Mouse (Mus musculus) MEL (cell line): ENCODE results near the gene Itpr3. TPM values are rescaled to one million over a fixed set of nuclear protein-coding genes. Genes with fewer than 3 reads are reported as not detected.

Source experiments
- DNase-seq: peaks from one replicate; pipeline ENCODE4 v3.0.0; 2011; ENCODE audit warnings: low read depth, low spot score
- H3K27ac ChIP-seq: 2 replicates; pipeline ENCODE4 v1.5.1; 2012; ENCODE audit warnings: low read depth, mild to moderate bottlenecking, control low read depth, low read length, moderate library complexity; ENCODE audit not compliant: control insufficient read depth
- H3K27me3 ChIP-seq, 2 experiments: fragments of 150-350 bp in 1 of 2; sonication (generic) in 1 of 2; 2 replicates each; pipeline ENCODE4 v1.6.1; 2012; ENCODE audit warnings: low read length in 2 of 2, mild to moderate bottlenecking in 2 of 2, improper control_type of control experiment in 1 of 2, moderate library complexity in 1 of 2; ENCODE audit not compliant: insufficient read depth in 2 of 2, control insufficient read depth in 1 of 2
- H3K36me3 ChIP-seq, 2 experiments: 2 replicates each; pipeline ENCODE4 v1.6.1; 2012 to 2014; ENCODE audit warnings: low read length in 2 of 2, improper control_type of control experiment in 1 of 2, inconsistent platforms in 1 of 2, mild to moderate bottlenecking in 1 of 2; ENCODE audit not compliant: insufficient read depth in 2 of 2, control insufficient read depth in 1 of 2
- H3K4me1 ChIP-seq, 2 experiments: fragments of 150-350 bp in 1 of 2; sonication (generic) in 1 of 2; 2 replicates each; pipeline ENCODE4 v1.6.1; 2012; ENCODE audit warnings: low read length in 2 of 2, improper control_type of control experiment in 1 of 2, mild to moderate bottlenecking in 1 of 2; ENCODE audit not compliant: insufficient read depth in 2 of 2, control insufficient read depth in 1 of 2
- H3K4me3 ChIP-seq, 2 experiments: fragments of 150-350 bp in 1 of 2; sonication (generic) in 1 of 2; 2 replicates each; pipeline ENCODE4 v1.5.1; 2012; ENCODE audit warnings: low read depth in 2 of 2, low read length in 2 of 2, mild to moderate bottlenecking in 2 of 2, moderate library complexity in 2 of 2, control low read depth in 1 of 2, improper control_type of control experiment in 1 of 2; ENCODE audit not compliant: control insufficient read depth in 1 of 2, insufficient read depth in 1 of 2
- H3K79me2 ChIP-seq: 2 replicates; pipeline ENCODE4 v1.6.1; 2012; ENCODE audit warnings: mild to moderate bottlenecking, low read length, moderate library complexity; ENCODE audit not compliant: control insufficient read depth, poor library complexity, insufficient read depth
- H3K9ac ChIP-seq: 2 replicates; pipeline ENCODE4 v1.6.1; 2012; ENCODE audit warnings: low read depth, mild to moderate bottlenecking, control low read depth, low read length, moderate library complexity; ENCODE audit not compliant: control insufficient read depth, poor library complexity, severe bottlenecking
- H3K9me3 ChIP-seq: fragments of 150-350 bp; sonication (generic); replicated peaks from 2 replicates; pipeline ENCODE4 v1.6.1; 2012; ENCODE audit warnings: mild to moderate bottlenecking, low read length, improper control_type of control experiment, moderate library complexity; ENCODE audit not compliant: insufficient read depth
- CHD2 ChIP-seq: IDR thresholded peaks from 2 replicates; pipeline ENCODE4 v1.6.1; 2011; ENCODE audit warnings: low read length, improper control_type of control experiment
- CTCF ChIP-seq, 3 experiments: IDR thresholded peaks in 2 of 3; conservative IDR thresholded peaks in 1 of 3; 2 replicates each; pipeline ENCODE4 v1.5.1; 2011 to 2012; ENCODE audit warnings: low read length in 3 of 3, low read depth in 2 of 3, mild to moderate bottlenecking in 2 of 3, improper control_type of control experiment in 1 of 3, inconsistent platforms in 1 of 3, mixed read lengths in 1 of 3, moderate library complexity in 1 of 3; ENCODE audit not compliant: control insufficient read depth in 1 of 3, insufficient read depth in 1 of 3, poor library complexity in 1 of 3, severe bottlenecking in 1 of 3
- EP300 ChIP-seq, 2 experiments: IDR thresholded peaks; 2 replicates each; pipeline ENCODE4 v1.6.1; 2011; ENCODE audit warnings: improper control_type of control experiment in 2 of 2, low read length in 2 of 2, low read depth in 1 of 2, mild to moderate bottlenecking in 1 of 2
- GABPA ChIP-seq: IDR thresholded peaks from 2 replicates; pipeline ENCODE4 v1.6.1; 2012; ENCODE audit warnings: low read depth, mild to moderate bottlenecking, inconsistent platforms, low read length, improper control_type of control experiment, moderate library complexity
- JUND ChIP-seq: IDR thresholded peaks from 2 replicates; pipeline ENCODE4 v1.6.1; 2011; ENCODE audit warnings: low read depth, mild to moderate bottlenecking, improper control_type of control experiment, low read length
- MAFK ChIP-seq: IDR thresholded peaks from 2 replicates; pipeline ENCODE4 v1.6.1; 2011; ENCODE audit warnings: low read depth, mild to moderate bottlenecking, low read length, improper control_type of control experiment, borderline replicate concordance
- MEF2A ChIP-seq: IDR thresholded peaks from 2 replicates; pipeline ENCODE4 v1.6.1; 2014; ENCODE audit warnings: low read depth, mild to moderate bottlenecking, inconsistent platforms, low read length, improper control_type of control experiment; ENCODE audit not compliant: poor library complexity, insufficient replicate concordance, severe bottlenecking; ENCODE audit errors: extremely low read depth
- MYC ChIP-seq: IDR thresholded peaks from 2 replicates; pipeline ENCODE4 v1.6.1; 2011; ENCODE audit warnings: low read depth, mild to moderate bottlenecking, low read length, improper control_type of control experiment, moderate library complexity
- NRF1 ChIP-seq: IDR thresholded peaks from 2 replicates; pipeline ENCODE4 v1.6.1; 2014; ENCODE audit warnings: low read depth, mild to moderate bottlenecking, inconsistent platforms, low read length, improper control_type of control experiment, moderate library complexity; ENCODE audit not compliant: poor library complexity, insufficient read depth, severe bottlenecking
- POLR2A ChIP-seq, 2 experiments: IDR thresholded peaks; 2 replicates each; pipeline ENCODE4 v1.6.1; 2011 to 2012; ENCODE audit warnings: low read length in 2 of 2, mild to moderate bottlenecking in 2 of 2, control low read depth in 1 of 2, improper control_type of control experiment in 1 of 2, low read depth in 1 of 2, moderate library complexity in 1 of 2; ENCODE audit not compliant: control insufficient read depth in 1 of 2, insufficient read depth in 1 of 2, poor library complexity in 1 of 2
- RAD21 ChIP-seq: IDR thresholded peaks from 2 replicates; pipeline ENCODE4 v1.6.1; 2011; ENCODE audit warnings: mild to moderate bottlenecking, low read depth, low read length, improper control_type of control experiment
- SIN3A ChIP-seq: IDR thresholded peaks from 2 replicates; pipeline ENCODE4 v1.6.1; 2012; ENCODE audit warnings: low read length, improper control_type of control experiment, inconsistent platforms
- UBTF ChIP-seq: IDR thresholded peaks from 2 replicates; pipeline ENCODE4 v1.6.1; 2012; ENCODE audit warnings: low read depth, mild to moderate bottlenecking, inconsistent platforms, low read length, improper control_type of control experiment, moderate library complexity, borderline replicate concordance; ENCODE audit not compliant: insufficient read depth
- USF2 ChIP-seq, 2 experiments: IDR thresholded peaks; 2 replicates each; pipeline ENCODE4 v1.6.1; 2011 to 2012; ENCODE audit warnings: improper control_type of control experiment in 2 of 2, low read length in 2 of 2, borderline replicate concordance in 1 of 2, inconsistent platforms in 1 of 2, low read depth in 1 of 2, mild to moderate bottlenecking in 1 of 2; ENCODE audit not compliant: insufficient read depth in 1 of 2
- ZC3H11A ChIP-seq: IDR thresholded peaks from 2 replicates; pipeline ENCODE4 v1.6.1; 2012; ENCODE audit warnings: low read depth, mild to moderate bottlenecking, inconsistent platforms, low read length, improper control_type of control experiment
- ZKSCAN1 ChIP-seq: IDR thresholded peaks from 2 replicates; pipeline ENCODE4 v1.6.1; 2012; ENCODE audit warnings: low read depth, mild to moderate bottlenecking, inconsistent platforms, low read length, improper control_type of control experiment, moderate library complexity
- ZMIZ1 ChIP-seq: IDR thresholded peaks from 2 replicates; pipeline ENCODE4 v1.6.1; 2012; ENCODE audit warnings: low read depth, mild to moderate bottlenecking, inconsistent platforms, low read length, improper control_type of control experiment, moderate library complexity
- polyA plus RNA-seq, 2 experiments: library from polyadenylated mRNA; stranded (reverse) in 1 of 2; unstranded in 1 of 2; fragments of >175 nt in 1 of 2; fragments of >200 nt in 1 of 2; gene quantifications; 2 replicates each; pipeline versions ENCODE4 v1.2.1 to v1.2.4; 2012; ENCODE audit warnings: low replicate concordance in 2 of 2, low read depth in 1 of 2; ENCODE audit not compliant: insufficient read length in 2 of 2, insufficient read depth in 1 of 2, missing spikeins in 1 of 2
- total RNA-seq: library from RNA; depleted of rRNA; stranded (reverse); fragments of 300-350 nt; gene quantifications from 2 replicates; pipeline ENCODE4 v1.2.3, GENCODE M21; 2012; rRNA removed

Itpr3 gene
- total and polyA plus RNA-seq, 3 experiments: 7.3 to 11.4 TPM; not detected in 1

DNA sequence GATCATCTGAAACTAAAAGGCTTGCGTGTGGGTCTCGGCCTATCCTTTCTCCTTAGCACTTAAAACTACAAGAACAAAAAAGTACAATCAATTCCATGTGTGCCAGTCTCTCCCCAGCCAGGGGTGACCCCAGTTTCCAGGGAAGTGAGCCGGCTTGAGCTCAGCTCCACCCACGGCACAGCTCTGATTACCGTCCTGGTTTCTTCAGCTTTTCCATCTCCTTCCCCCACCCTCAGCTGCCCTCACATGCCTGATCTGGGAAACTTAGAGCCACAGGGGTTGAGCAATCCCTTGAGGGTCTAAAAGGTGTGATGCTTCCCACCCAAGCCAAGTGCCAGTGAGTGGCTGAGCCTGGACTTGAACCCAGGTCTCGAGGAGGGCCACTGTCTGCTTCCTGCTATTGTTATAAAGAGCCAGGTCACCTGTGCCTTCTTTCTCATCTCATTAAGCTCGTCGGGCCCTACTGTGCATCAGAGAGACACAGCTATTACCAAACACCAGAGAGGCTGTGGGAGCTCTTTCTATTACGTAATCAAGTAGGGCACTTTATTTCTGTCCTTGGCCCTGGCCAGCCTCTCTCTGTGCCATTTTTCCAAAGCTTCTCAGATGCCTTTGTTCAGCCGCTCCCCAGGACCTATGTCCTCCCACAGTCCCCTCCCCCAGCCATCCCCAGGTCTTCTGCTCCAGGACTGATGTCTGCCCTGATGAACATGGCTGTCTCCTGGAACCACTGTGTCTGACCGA lies 113.0 kb downstream of the Itpr3 start:
- no peaks in the 10 kb centered on the region; a peak in 1 of 4 replicates for H3K27me3 ChIP-seq
- H3K27ac ChIP-seq: no peak overlapping the region
- H3K9me3 ChIP-seq: no peaks in the 10 kb centered on the region
- H3K4me1 ChIP-seq: no peaks in the 10 kb centered on the region
- no peak overlapping the region for H3K9ac ChIP-seq
- no peak for TF ChIP-seq UBTF
- no peak for TF ChIP-seq MEF2A
- no peak for TF ChIP-seq ZKSCAN1
- no peak for TF ChIP-seq MYC
- TF ChIP-seq GABPA: no peak
- no peak for TF ChIP-seq POLR2A (IDR thresholded peaks at IDR 0.05; ENCODE audit: control insufficient read depth in 1 of 2, insufficient read depth in 1 of 2, low read depth in 1 of 2, low read length in 2 of 2, poor library complexity in 1 of 2)
- TF ChIP-seq NRF1: no peak
- no peak for TF ChIP-seq ZMIZ1
- no peak for TF ChIP-seq RAD21
- no peak for TF ChIP-seq CHD2
- no peak for TF ChIP-seq USF2 (IDR thresholded peaks at IDR 0.05; ENCODE audit: borderline replicate concordance in 1 of 2, insufficient read depth in 1 of 2, low read depth in 1 of 2, low read length in 2 of 2)
- TF ChIP-seq CTCF (IDR thresholded peaks at IDR 0.05 in 2 of 3, conservative IDR thresholded peaks at IDR 0.05 in 1 of 3; ENCODE audit: control insufficient read depth in 1 of 3, insufficient read depth in 1 of 3, low read depth in 2 of 3, low read length in 3 of 3, poor library complexity in 1 of 3, severe bottlenecking in 1 of 3): no peak
- TF ChIP-seq MAFK: no peak
- no peak for TF ChIP-seq EP300 (IDR thresholded peaks at IDR 0.05; ENCODE audit: low read depth in 1 of 2, low read length in 2 of 2)
- no peak for TF ChIP-seq SIN3A
- H3K4me3 ChIP-seq: no peak overlapping the region
- DNase-seq: no peak
- H3K79me2 ChIP-seq: no peaks in the 10 kb centered on the region
- no peaks in the 10 kb centered on the region for H3K36me3 ChIP-seq

DNA sequence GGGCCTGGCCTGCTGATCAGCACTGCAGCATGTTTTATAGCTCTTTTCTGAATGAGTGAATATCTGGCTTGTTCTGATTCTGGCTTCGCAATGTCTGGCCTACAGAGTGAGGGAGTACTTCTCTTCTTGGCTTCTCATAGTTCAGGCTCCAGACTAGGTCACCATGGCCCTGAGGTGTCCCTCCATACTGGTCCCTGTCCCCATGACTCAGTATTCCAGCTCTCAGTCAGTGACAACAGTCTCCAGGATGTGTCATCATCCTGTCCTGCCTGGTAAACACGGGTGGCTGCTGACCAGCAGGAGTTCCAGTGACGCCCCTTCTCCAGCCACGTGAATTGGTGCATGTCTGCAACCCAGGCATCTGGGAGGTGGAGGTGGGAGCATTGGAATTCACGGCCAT lies 114.0 kb downstream of the Itpr3 start:
- no peaks in the 10 kb centered on the region for H3K36me3 ChIP-seq
- no peak overlapping the region for H3K27ac ChIP-seq
- DNase-seq: no peak
- H3K9me3 ChIP-seq: no peaks in the 10 kb centered on the region
- TF ChIP-seq USF2 (IDR thresholded peaks at IDR 0.05; ENCODE audit: borderline replicate concordance in 1 of 2, insufficient read depth in 1 of 2, low read depth in 1 of 2, low read length in 2 of 2) (no peak), ZC3H11A (no peak), JUND (no peak)
- no peaks in the 10 kb centered on the region for H3K4me1 ChIP-seq
- H3K9ac ChIP-seq: no peak overlapping the region
- H3K27me3 ChIP-seq: no peaks in the 10 kb centered on the region; a peak in 1 of 4 replicates
- no peak overlapping the region for H3K4me3 ChIP-seq
- H3K79me2 ChIP-seq: no peaks in the 10 kb centered on the region

Other genes starting within 250 kb of the Itpr3 start
- gene Nkx2-5, start 212.3 kb upstream of the Itpr3 start, total RNA-seq: not detected in 2 replicates
- gene Nkx2-5, start 212.3 kb upstream of the Itpr3 start, polyA plus RNA-seq: not detected
- gene Kifc5b, start 140.2 kb upstream of the Itpr3 start, total RNA-seq: 10.6 and 10.8 TPM in 2 replicates
- gene Kifc5b, start 140.2 kb upstream of the Itpr3 start, polyA plus RNA-seq: 100 to 1,000 TPM in 1 of 2 experiments, 10 to 100 TPM in 1; 45.4 to 111 TPM
- gene Phf1, start 124.3 kb upstream of the Itpr3 start, total RNA-seq: 2.9 and 3.0 TPM in 2 replicates
- gene Phf1, start 124.3 kb upstream of the Itpr3 start, polyA plus RNA-seq: 1 to 10 TPM in 1 of 2 experiments, not detected in 1; 9.5 TPM
- 54.2 and 66.8 TPM in 2 replicates for gene Cuta, start 117.7 kb upstream of the Itpr3 start, total RNA-seq
- 100 to 1,000 TPM in 1 of 2 experiments, not detected in 1; 220 TPM for gene Cuta, start 117.7 kb upstream of the Itpr3 start, polyA plus RNA-seq
- 2.7 TPM in 2 replicates for gene Syngap1, start 116.1 kb upstream of the Itpr3 start, total RNA-seq
- gene Syngap1, start 116.1 kb upstream of the Itpr3 start, polyA plus RNA-seq: 10 to 100 TPM in 1 of 2 experiments, not detected in 1; 24.6 TPM
- 10.9 and 13.4 TPM in 2 replicates for gene Zbtb9, start 84.1 kb upstream of the Itpr3 start, total RNA-seq
- 10 to 100 TPM in 1 of 2 experiments, not detected in 1; 10.7 TPM for gene Zbtb9, start 84.1 kb upstream of the Itpr3 start, polyA plus RNA-seq
- gene Bak1, start 28.3 kb upstream of the Itpr3 start, total RNA-seq: 66.8 and 75.4 TPM in 2 replicates
- gene Bak1, start 28.3 kb upstream of the Itpr3 start, polyA plus RNA-seq: 100 to 1,000 TPM in 1 of 2 experiments, not detected in 1; 150 TPM
- 270 and 329 TPM in 2 replicates for gene Uqcc2, start 76.6 kb downstream of the Itpr3 start, total RNA-seq
- 100 to 1,000 TPM in 1 of 2 experiments, not detected in 1; 176 TPM for gene Uqcc2, start 76.6 kb downstream of the Itpr3 start, polyA plus RNA-seq
- gene Ip6k3, start 110.5 kb downstream of the Itpr3 start, total RNA-seq: not detected in 2 replicates
- gene Ip6k3, start 110.5 kb downstream of the Itpr3 start, polyA plus RNA-seq: not detected
- gene Lemd2, start 147.2 kb downstream of the Itpr3 start, total RNA-seq: 35.5 and 46.8 TPM in 2 replicates
- 10 to 100 TPM in 1 of 2 experiments, not detected in 1; 59.7 TPM for gene Lemd2, start 147.2 kb downstream of the Itpr3 start, polyA plus RNA-seq